Mouse (Mus musculus) midbrain, postnatal 0 days (tissue): ENCODE measurements around the gene Mfng. TPM values are rescaled to one million over a fixed set of nuclear protein-coding genes. Genes with fewer than 3 reads are reported as not detected.

Experiments
- ATAC-seq: fragments of 200-750 bp; cut with Nextera tagmentation; 2 replicates; pipeline ENCODE4 v1.8.0; 2017; ENCODE audit warnings: moderate number of reproducible peaks, mild to moderate bottlenecking, moderate TSS enrichment, moderate library complexity; ENCODE audit not compliant: low FRiP score
- DNase-seq: peaks from one replicate; pipeline ENCODE4 v3.0.0-alpha.2; 2015; ENCODE audit warnings: low spot score
- H3K27ac ChIP-seq: fragments of 300-500 bp; sonication (generic); 2 replicates; pipeline ENCODE4 v1.5.1; 2014; ENCODE audit warnings: low read depth, mild to moderate bottlenecking, low read length, mixed read lengths
- H3K27me3 ChIP-seq: fragments of 300-500 bp; sonication (generic); 2 replicates; pipeline ENCODE4 v1.6.1; 2014; ENCODE audit warnings: low read length, control low read depth, mixed read lengths; ENCODE audit not compliant: insufficient read depth
- H3K36me3 ChIP-seq: fragments of 300-500 bp; sonication (generic); 2 replicates; pipeline ENCODE4 v1.6.1; 2014; ENCODE audit warnings: low read length, control low read depth, mixed read lengths; ENCODE audit not compliant: insufficient read depth
- H3K4me1 ChIP-seq: fragments of 300-500 bp; sonication (generic); 2 replicates; pipeline ENCODE4 v1.6.1; 2014; ENCODE audit warnings: mild to moderate bottlenecking, control low read depth, antibody characterized with exemption, low read length, mixed read lengths; ENCODE audit not compliant: insufficient read depth
- H3K4me2 ChIP-seq: fragments of 300-500 bp; sonication (generic); 2 replicates; pipeline ENCODE4 v1.6.1; 2014; ENCODE audit warnings: low read depth, mild to moderate bottlenecking, low read length, mixed read lengths; ENCODE audit not compliant: poor library complexity, severe bottlenecking
- H3K4me3 ChIP-seq: fragments of 300-500 bp; sonication (generic); 2 replicates; pipeline ENCODE4 v1.5.1; 2014; ENCODE audit warnings: low read depth, mild to moderate bottlenecking, low read length, moderate library complexity
- H3K9ac ChIP-seq: fragments of 300-500 bp; sonication (generic); replicated peaks from 2 replicates; pipeline ENCODE4 v1.6.1; 2014; ENCODE audit warnings: mild to moderate bottlenecking, low read length, moderate library complexity, mixed read lengths; ENCODE audit not compliant: poor library complexity, severe bottlenecking
- H3K9me3 ChIP-seq: fragments of 300-500 bp; sonication (generic); 2 replicates; pipeline ENCODE4 v1.6.1; 2016; ENCODE audit warnings: low read length, control low read depth
- CTCF ChIP-seq: IDR thresholded peaks from 2 replicates; pipeline ENCODE4 v1.5.1; 2016; ENCODE audit warnings: antibody characterized with exemption, mild to moderate bottlenecking
- WGBS: fragments of 180-500 bp; shearing (Covaris S2); extraction: QIAGEN DNeasy Blood & Tissue Kit; methylation state at CpG from one replicate; pipeline ENCODE4 v1.1.7; 2014; 5-methylcytosine and 5-hydroxymethylcytosine counted together
- polyA plus RNA-seq: library from polyadenylated mRNA; unstranded; fragments of >200 nt; fragmentation: Nextera tagmentation; extraction: Ambion mirVana; gene quantifications from 2 replicates; pipeline ENCODE4 v1.2.1, GENCODE M21; 2015
- total RNA-seq: library from RNA; depleted of rRNA; stranded (reverse); fragments of >200 nt; gene quantifications from 2 replicates; pipeline ENCODE4 v1.2.3, GENCODE M21; 2014; rRNA removed

Gene Mfng
- total and polyA plus RNA-seq, 2 experiments from 2014 or later, result 4.6 to 8.1 TPM

DNA sequence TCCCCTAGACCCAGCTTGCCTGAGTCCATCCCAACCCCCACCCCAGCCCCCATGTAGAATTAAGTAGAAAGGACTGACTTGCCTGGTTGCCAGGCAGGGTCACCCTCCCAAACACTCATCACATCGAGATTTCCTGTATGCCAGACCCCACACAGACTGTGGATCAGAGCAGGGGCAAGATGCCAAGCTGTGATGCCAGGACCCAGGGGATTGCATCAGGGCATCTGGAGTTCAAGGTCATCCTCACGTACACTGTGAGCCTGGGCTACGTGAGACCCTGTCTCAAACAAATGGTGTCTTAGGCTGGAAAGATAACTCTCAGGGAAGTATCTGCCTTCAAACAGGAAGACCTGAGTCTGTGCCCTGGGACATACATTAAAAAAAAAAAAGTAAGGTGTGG lies 66.6 kb downstream of the Mfng start:
- DNase-seq, result no peak
- H3K9me3 ChIP-seq, result no peaks in the 10 kb centered on the region
- H3K4me2 ChIP-seq, result no peak overlapping the region
- H3K36me3 ChIP-seq, result no peaks in the 10 kb centered on the region
- H3K9ac ChIP-seq, result no peak overlapping the region
- 54% methylated on average over 3 of the region's 3 CpGs for WGBS
- no peak for TF ChIP-seq CTCF
- no peak overlapping the region for H3K27ac ChIP-seq
- H3K4me3 ChIP-seq, result no peak overlapping the region
- no peaks in the 10 kb centered on the region for H3K27me3 ChIP-seq
- no peak for ATAC-seq
- peaks cover 17% of the 10 kb centered on the region for H3K4me1 ChIP-seq

Other genes starting within 250 kb of the Mfng start
- gene C1qtnf6, start 242.1 kb downstream of the Mfng start, total RNA-seq, result 2.4 and 2.7 TPM in 2 replicates
- gene C1qtnf6, start 242.1 kb downstream of the Mfng start, polyA plus RNA-seq, result 8.6 and 10.4 TPM in 2 replicates
- 1.1 and 2.4 TPM in 2 replicates for gene Sstr3, start 228.8 kb downstream of the Mfng start, total RNA-seq
- 0.49 and 0.65 TPM in 2 replicates for gene Sstr3, start 228.8 kb downstream of the Mfng start, polyA plus RNA-seq
- gene Rac2, start 200.7 kb downstream of the Mfng start, total RNA-seq, result 1.7 and 2.6 TPM in 2 replicates
- 4.3 and 4.9 TPM in 2 replicates for gene Rac2, start 200.7 kb downstream of the Mfng start, polyA plus RNA-seq
- gene Cyth4, start 176.4 kb downstream of the Mfng start, total RNA-seq, result 5.9 and 7.2 TPM in 2 replicates
- 4.5 and 6.3 TPM in 2 replicates for gene Cyth4, start 176.4 kb downstream of the Mfng start, polyA plus RNA-seq
- gene Elfn2, start 54.7 kb downstream of the Mfng start, total RNA-seq, result 44.6 and 52.1 TPM in 2 replicates
- 10.2 and 10.7 TPM in 2 replicates for gene Elfn2, start 54.7 kb downstream of the Mfng start, polyA plus RNA-seq
- 0.71 and 1.6 TPM in 2 replicates for gene Card10, start 29.6 kb upstream of the Mfng start, total RNA-seq
- gene Card10, start 29.6 kb upstream of the Mfng start, polyA plus RNA-seq, result 2.2 and 2.5 TPM in 2 replicates
- 14.1 and 14.9 TPM in 2 replicates for gene Cdc42ep1, start 69.1 kb upstream of the Mfng start, total RNA-seq
- gene Cdc42ep1, start 69.1 kb upstream of the Mfng start, polyA plus RNA-seq, result 14.8 and 14.9 TPM in 2 replicates
- not detected in 2 replicates for gene Lgals2, start 82.1 kb upstream of the Mfng start, total RNA-seq
- not detected in 2 replicates for gene Lgals2, start 82.1 kb upstream of the Mfng start, polyA plus RNA-seq
- 37.0 and 42.8 TPM in 2 replicates for gene Gga1, start 103.7 kb upstream of the Mfng start, total RNA-seq
- gene Gga1, start 103.7 kb upstream of the Mfng start, polyA plus RNA-seq, result 42.4 and 43.4 TPM in 2 replicates
- gene Gm49510, start 126.2 kb upstream of the Mfng start, total RNA-seq, result 1.7 TPM in 1 of 2 replicates, not detected in the other
- 0.17 TPM in 1 of 2 replicates, not detected in the other for gene Gm49510, start 126.2 kb upstream of the Mfng start, polyA plus RNA-seq
- gene Sh3bp1, start 126.3 kb upstream of the Mfng start, total RNA-seq, result 4.2 and 4.5 TPM in 2 replicates
- 4.0 and 4.7 TPM in 2 replicates for gene Sh3bp1, start 126.3 kb upstream of the Mfng start, polyA plus RNA-seq
- 350 and 364 TPM in 2 replicates for gene Pdxp, start 140.4 kb upstream of the Mfng start, total RNA-seq
- 171 and 181 TPM in 2 replicates for gene Pdxp, start 140.4 kb upstream of the Mfng start, polyA plus RNA-seq
- 35.4 and 46.2 TPM in 2 replicates for gene Lgals1, start 153.2 kb upstream of the Mfng start, total RNA-seq
- 69.7 and 76.8 TPM in 2 replicates for gene Lgals1, start 153.2 kb upstream of the Mfng start, polyA plus RNA-seq
- gene Nol12, start 161.5 kb upstream of the Mfng start, total RNA-seq, result 8.1 and 17.1 TPM in 2 replicates
- gene Nol12, start 161.5 kb upstream of the Mfng start, polyA plus RNA-seq, result 64.0 and 69.5 TPM in 2 replicates
- 40.0 and 53.3 TPM in 2 replicates for gene Triobp, start 174.2 kb upstream of the Mfng start, total RNA-seq
- gene Triobp, start 174.2 kb upstream of the Mfng start, polyA plus RNA-seq, result 24.7 and 28.4 TPM in 2 replicates